Mouse (Mus musculus): ENCODE measurements around the gene Taf3.

The Taf3 gene

GRCm38 (mm10) chr2:9876621-9877325 is 171.6 kb downstream of the Taf3 start:
- ATAC-seq (ENCODE audit: low TSS enrichment) = no peak

DNA sequence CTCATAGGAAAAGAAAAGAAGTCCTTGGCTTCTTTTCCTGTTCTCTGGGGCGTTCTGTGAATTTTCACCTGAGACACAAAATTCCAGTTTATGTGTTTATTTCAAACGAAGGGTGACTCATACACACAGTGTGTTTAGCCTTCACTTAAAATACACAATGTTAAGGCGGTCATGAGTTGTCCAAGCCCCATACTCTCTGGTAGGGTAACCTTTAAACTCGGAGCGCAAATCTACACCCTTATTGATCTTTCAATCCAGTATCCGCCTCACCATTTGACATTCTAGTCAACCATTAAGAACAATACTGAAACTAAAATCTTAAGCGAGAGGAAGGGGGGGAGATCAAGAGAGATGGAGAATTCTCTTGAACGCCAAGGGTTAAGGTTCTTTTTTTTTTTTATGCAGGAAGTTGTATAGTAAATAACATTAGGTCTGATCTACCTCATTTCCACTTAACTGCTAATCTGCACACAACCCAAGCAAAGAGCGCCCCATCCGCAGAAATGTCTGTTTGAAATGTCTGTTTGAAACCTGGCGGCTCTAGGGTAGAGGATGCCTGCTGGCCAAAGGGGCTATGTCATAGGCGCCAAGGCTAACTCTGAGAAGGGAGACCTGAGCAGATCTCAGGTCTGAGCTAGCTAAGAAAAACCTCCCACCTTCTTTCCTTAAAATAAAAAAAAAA is 172.6 kb downstream of the Taf3 start:
- no peak for ATAC-seq (ENCODE audit: low TSS enrichment)

GRCm38 (mm10) chr2:9875220-9875619 is 173.2 kb downstream of the Taf3 start:
- no peak for ATAC-seq (ENCODE audit: low TSS enrichment)

DNA sequence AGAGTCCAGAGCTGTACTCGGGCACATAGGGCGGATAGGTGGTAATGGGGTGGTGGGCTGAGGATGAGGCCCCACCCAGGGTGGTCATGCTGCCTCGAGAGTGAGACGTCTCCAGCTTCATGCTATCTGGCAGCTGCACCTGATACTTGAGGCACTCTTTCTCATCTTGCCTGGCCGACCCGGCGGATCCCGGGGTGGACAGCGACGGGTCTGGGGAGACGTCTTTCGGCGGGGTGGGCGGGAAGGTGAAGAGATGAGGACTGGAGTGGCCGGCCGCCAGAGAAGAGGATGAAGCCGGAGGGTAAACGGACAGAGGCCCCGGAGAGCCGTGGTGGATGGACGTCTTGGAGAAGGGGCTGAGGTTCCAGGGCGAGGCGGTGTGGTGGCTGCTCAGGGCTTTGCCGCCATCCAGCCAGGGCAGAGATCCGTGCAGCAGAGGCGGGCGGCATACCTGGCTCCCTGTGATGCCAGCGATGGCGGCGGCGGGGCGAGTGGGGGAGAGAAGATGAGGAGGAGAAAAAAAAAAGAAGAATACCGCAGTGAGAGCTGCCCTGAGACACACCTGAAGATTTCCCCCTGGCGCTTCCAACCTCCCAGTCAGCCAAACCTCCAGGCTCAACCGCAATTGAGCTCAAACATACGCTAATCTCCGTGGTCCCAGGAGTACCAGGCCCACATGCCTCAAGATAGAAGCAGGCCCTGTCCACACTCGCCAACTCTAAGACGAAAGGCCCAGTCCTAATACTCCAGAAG is 173.8 kb downstream of the Taf3 start:
- no peak for ATAC-seq (ENCODE audit: low TSS enrichment)

DNA sequence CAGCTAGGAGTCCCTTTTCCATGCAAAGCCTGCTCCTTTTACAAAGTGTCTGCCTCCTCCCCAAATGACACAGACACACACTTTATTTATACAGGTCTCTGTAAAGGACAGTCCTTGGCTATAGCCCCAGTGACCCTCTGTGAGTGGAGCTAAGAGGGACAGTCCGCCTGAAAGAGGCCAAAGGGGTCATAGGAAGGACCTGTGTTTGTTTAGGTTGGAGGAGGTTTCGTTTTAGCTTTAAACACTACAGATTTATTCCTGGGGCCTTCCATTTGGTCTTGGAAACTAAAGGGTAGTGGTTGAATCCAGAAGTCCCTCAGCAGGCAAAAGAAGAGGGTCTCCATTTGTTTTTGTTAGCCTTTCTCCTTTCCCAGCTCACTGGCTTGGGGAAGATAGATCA is 174.6 kb downstream of the Taf3 start:
- no peak for ATAC-seq (ENCODE audit: low TSS enrichment)

GRCm38 (mm10) chr2:9872682-9873081 is 175.7 kb downstream of the Taf3 start:
- ATAC-seq (ENCODE audit: low TSS enrichment) = no peak

DNA sequence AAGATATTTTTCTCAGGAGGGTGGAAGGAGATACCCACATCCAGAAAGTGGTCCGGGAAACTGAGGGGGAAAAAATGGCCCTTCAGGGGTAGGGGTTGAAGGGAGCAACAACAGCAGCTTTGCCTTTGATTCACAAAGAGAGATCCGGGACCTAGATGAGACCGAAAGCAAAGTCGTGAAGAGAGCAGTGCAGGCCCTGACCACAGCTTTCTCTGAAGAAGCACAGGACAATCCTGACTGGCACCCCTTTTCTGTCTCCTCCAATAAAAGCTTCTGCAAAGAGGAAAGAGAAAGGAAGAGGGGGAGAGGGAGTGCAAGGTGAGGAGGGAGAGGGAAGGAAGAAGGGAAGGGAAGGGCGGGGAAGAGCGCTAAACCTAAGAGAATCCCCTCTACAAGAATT is 176.6 kb downstream of the Taf3 start:
- ATAC-seq (ENCODE audit: low TSS enrichment) = no peak

- ATAC-seq (ENCODE audit: low TSS enrichment) = no peak
These were observed 177.2 kb downstream of the Taf3 start for GRCm38 (mm10) chr2:9871141-9871716.

DNA sequence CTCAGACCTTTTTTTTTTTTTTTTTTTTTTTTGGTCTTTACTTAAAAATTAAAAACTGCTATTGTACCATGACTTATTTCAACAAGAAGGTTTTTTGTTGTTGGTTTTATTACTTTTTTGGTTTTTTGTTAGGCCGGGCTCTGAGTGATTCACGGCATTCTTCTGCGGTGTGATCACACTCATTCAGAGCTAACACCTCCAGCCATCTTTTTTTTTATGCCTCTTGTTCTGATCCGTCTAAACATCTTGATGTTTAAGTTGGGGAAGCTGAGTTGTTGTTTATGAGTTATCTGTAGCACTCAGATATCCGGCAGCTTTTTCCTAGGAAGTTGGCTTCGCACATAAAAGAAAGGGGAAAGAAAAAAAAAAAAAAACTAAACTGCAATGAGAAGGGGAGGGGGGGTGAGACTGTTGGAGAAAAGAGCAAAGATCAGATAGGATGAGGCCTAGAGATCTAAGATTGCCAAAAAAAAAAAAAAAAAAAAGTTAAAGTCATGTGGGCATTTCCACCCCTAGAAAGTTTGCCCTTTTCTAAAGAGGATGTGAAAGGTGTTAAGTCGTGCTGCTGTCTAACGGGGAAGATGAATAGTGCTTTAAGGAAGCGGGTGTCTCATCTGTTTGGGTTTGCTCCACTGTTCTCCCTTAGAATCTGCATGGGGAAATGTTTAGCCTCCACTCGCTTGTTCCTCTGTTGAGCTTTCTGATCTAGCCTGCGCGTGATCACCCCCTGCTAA is 181.1 kb downstream of the Taf3 start:
- ATAC-seq (ENCODE audit: low TSS enrichment) = no peak
